Mouse (Mus musculus) heart, embryonic 14.5 days (tissue): Measurements from ENCODE around the gene Ascl4. TPM values are rescaled to one million over a fixed set of nuclear protein-coding genes. Genes with fewer than 3 reads are reported as not detected.

Experiments
- ATAC-seq: fragments of 200-750 bp; cut with Nextera tagmentation; 2 replicates; pipeline ENCODE4 v1.8.0; 2017; ENCODE audit warnings: low read depth, moderate TSS enrichment; ENCODE audit not compliant: insufficient number of reproducible peaks, insufficient read depth, low FRiP score
- H3K27ac ChIP-seq, 2 experiments: fragments of 200-500 bp in 1 of 2; fragments of 300-500 bp in 1 of 2; sonication (generic) in 1 of 2; replicated peaks in 1 of 2; 2 replicates each; pipeline ENCODE4 v1.5.1; 2012 to 2014; ENCODE audit warnings: low read depth in 2 of 2, low read length in 2 of 2, control low read depth in 1 of 2, mild to moderate bottlenecking in 1 of 2, mixed read lengths in 1 of 2; ENCODE audit not compliant: control insufficient read depth in 1 of 2, insufficient read depth in 1 of 2
- H3K27me3 ChIP-seq: fragments of 300-500 bp; sonication (generic); 2 replicates; pipeline ENCODE4 v1.6.1; 2014; ENCODE audit warnings: mild to moderate bottlenecking, low read length, control low read depth; ENCODE audit not compliant: control insufficient read depth, insufficient read depth
- H3K36me3 ChIP-seq: fragments of 300-500 bp; sonication (generic); 2 replicates; pipeline ENCODE4 v1.6.1; 2014; ENCODE audit warnings: mild to moderate bottlenecking, control low read depth, low read length, mixed read lengths; ENCODE audit not compliant: control insufficient read depth, insufficient read depth
- H3K4me1 ChIP-seq, 2 experiments: fragments of 200-500 bp in 1 of 2; fragments of 300-500 bp in 1 of 2; sonication (generic) in 1 of 2; 2 replicates each; pipeline ENCODE4 v1.6.1; 2012 to 2014; ENCODE audit warnings: low read length in 2 of 2, control low read depth in 1 of 2, mixed read lengths in 1 of 2; ENCODE audit not compliant: control insufficient read depth in 2 of 2, insufficient read depth in 2 of 2
- H3K4me2 ChIP-seq: fragments of 300-500 bp; sonication (generic); 2 replicates; pipeline ENCODE4 v1.6.1; 2014; ENCODE audit warnings: mild to moderate bottlenecking, low read length
- H3K4me3 ChIP-seq, 2 experiments: fragments of 200-500 bp in 1 of 2; fragments of 300-500 bp in 1 of 2; sonication (generic) in 1 of 2; 2 replicates each; pipeline ENCODE4 v1.5.1; 2012 to 2014; ENCODE audit warnings: low read length in 2 of 2, mild to moderate bottlenecking in 2 of 2, control low read depth in 1 of 2, low read depth in 1 of 2, moderate library complexity in 1 of 2; ENCODE audit not compliant: control insufficient read depth in 1 of 2, insufficient read depth in 1 of 2
- H3K9ac ChIP-seq: fragments of 300-500 bp; sonication (generic); 2 replicates; pipeline ENCODE4 v1.6.1; 2014; ENCODE audit warnings: mild to moderate bottlenecking, low read length
- H3K9me3 ChIP-seq: fragments of 300-500 bp; sonication (generic); 2 replicates; pipeline ENCODE4 v1.6.1; 2016; ENCODE audit warnings: low read length, control low read depth; ENCODE audit not compliant: control insufficient read depth
- WGBS: fragments of 180-500 bp; shearing (Covaris S2); extraction: QIAGEN DNeasy Blood & Tissue Kit; methylation state at CpG from one replicate; pipeline ENCODE4 v1.1.7; 2014; 5-methylcytosine and 5-hydroxymethylcytosine counted together
- polyA plus RNA-seq: library from polyadenylated mRNA; unstranded; fragments of >200 nt; fragmentation: Nextera tagmentation; extraction: Ambion mirVana; gene quantifications from 2 replicates; pipeline ENCODE4 v1.2.1, GENCODE M21; 2014

Ascl4 gene
- polyA plus RNA-seq, 1 experiment from 2014 or later = not detected

DNA sequence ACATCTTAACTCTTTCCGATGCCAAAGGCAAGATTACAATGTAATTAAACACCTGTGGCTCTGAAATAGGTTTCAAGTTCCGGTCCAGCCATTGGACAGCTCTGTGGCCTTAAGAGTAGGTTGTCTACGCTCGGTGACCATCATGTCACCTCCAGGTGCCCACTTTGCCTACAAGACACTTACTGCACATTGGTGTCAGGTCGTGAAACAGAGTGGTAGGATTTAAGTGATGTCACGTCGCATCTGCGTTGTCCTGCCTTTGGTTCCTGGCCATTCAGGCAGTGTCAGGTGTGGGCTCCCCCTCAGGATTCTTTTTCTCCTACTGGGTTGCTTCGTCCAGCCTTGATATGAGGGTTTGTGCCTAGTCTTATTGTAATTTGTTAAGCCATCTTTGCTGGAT, 44.3 kb downstream of the Ascl4 start:
- no peaks in the 10 kb centered on the region; a peak in 1 of 4 replicates for H3K4me1 ChIP-seq
- 85% methylated on average over 9 of the region's 9 CpGs for WGBS
- H3K4me3 ChIP-seq = no peak overlapping the region
- H3K9me3 ChIP-seq = 0 out of 2 replicates have a peak, but pooled peaks cover 4% of the 10 kb centered on the region
- H3K9ac ChIP-seq = no peak overlapping the region
- no peaks in the 10 kb centered on the region for H3K27me3 ChIP-seq
- H3K36me3 ChIP-seq = no peaks in the 10 kb centered on the region
- no peak overlapping the region for H3K27ac ChIP-seq
- no peak for ATAC-seq
- no peak overlapping the region for H3K4me2 ChIP-seq

- Histone ChIP-seq H3K27ac (no peak overlapping the region), H3K4me3 (no peak overlapping the region), H3K4me2 (no peak overlapping the region), H3K36me3 (no peaks in the 10 kb centered on the region), H3K9me3 (0 out of 2 replicates have a peak, but pooled peaks cover 4% of the 10 kb centered on the region), H3K4me1 (no peaks in the 10 kb centered on the region; a peak in 1 of 4 replicates), H3K27me3 (no peaks in the 10 kb centered on the region), H3K9ac (no peak overlapping the region)
- WGBS = 65% methylated on average over 4 of the region's 4 CpGs
- no peak for ATAC-seq
These were observed 45.4 kb downstream of the Ascl4 start for GRCm38 (mm10) chr10:85972915-85973314.

GRCm38 (mm10) chr10:85989412-85990115, 62.1 kb downstream of the Ascl4 start:
- Histone ChIP-seq H3K4me2 (no peak overlapping the region), H3K27ac (no peak overlapping the region), H3K9ac (no peak overlapping the region), H3K4me3 (no peak overlapping the region), H3K36me3 (no peaks in the 10 kb centered on the region), H3K4me1 (no peaks in the 10 kb centered on the region), H3K27me3 (no peaks in the 10 kb centered on the region), H3K9me3 (no peaks in the 10 kb centered on the region)
- WGBS = 68% methylated on average over 6 of the region's 6 CpGs
- ATAC-seq = no peak

GRCm38 (mm10) chr10:85992412-85992811, 64.9 kb downstream of the Ascl4 start:
- ATAC-seq = no peak
- no peaks in the 10 kb centered on the region for H3K27me3 ChIP-seq
- no peaks in the 10 kb centered on the region for H3K36me3 ChIP-seq
- no peak overlapping the region for H3K9ac ChIP-seq
- H3K27ac ChIP-seq = no peak overlapping the region
- no peak overlapping the region for H3K4me2 ChIP-seq
- no peaks in the 10 kb centered on the region for H3K9me3 ChIP-seq
- H3K4me3 ChIP-seq = no peak overlapping the region
- H3K4me1 ChIP-seq = no peaks in the 10 kb centered on the region
- WGBS = 78% methylated on average over 4 of the region's 4 CpGs

DNA sequence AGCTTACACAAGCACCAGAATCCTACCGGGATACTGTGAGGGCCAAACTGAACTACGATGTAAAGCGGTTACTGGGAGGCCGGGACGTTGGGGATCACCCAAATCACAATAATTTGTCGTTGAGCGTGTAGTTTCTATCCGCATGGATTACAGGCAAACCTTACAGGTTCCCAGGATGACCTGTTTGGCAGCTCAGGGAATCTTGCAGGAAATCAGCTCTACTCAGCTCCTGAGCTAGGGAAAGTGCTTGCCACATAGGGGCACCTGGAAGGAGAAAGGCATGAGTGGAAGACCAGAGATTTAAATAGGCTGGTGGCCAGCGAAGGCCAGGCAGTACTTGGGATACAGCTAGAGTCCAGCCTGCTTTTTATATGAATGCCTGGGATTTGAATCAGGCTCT, 66.4 kb downstream of the Ascl4 start:
- WGBS = 84% methylated on average over 9 of the region's 9 CpGs
- ATAC-seq = no peak

DNA sequence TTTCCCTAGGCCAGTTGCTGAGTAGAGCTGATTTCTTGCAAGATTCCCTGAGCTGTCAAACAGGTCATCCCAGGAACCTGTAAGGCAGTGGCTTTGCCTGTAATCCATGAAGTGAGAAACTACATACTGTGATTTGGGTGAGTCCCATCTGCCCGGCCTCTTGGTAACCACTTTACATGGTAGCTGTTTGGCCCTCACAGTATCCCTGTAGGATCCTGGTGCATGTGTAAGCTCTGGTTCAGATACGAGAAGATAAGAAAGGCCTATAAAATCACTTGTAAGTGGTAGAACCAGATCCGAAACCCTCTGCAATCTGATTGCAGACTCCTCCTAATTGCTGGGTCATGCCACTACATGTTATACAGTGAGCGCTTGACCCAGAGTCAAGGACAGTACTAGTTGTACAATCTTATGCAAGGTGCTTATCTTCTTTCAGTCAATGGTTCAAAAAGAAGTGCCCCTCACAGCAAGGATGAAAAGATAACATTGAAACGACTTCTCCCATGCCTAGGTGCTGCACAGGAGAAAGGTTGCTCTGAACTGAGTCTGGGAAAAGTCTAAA, 67.1 kb downstream of the Ascl4 start:
- Histone ChIP-seq H3K4me2 (no peak overlapping the region), H3K4me3 (no peak overlapping the region), H3K27ac (no peak overlapping the region), H3K36me3 (no peaks in the 10 kb centered on the region), H3K27me3 (no peaks in the 10 kb centered on the region), H3K9me3 (no peaks in the 10 kb centered on the region), H3K9ac (no peak overlapping the region), H3K4me1 (no peaks in the 10 kb centered on the region)
- WGBS = 70% methylated on average over 5 of the region's 5 CpGs
- ATAC-seq = no peak

More for the DNA sequence above, 66.4 kb downstream of the Ascl4 start:
- Histone ChIP-seq H3K9me3 (no peaks in the 10 kb centered on the region), H3K4me3 (no peak overlapping the region), H3K4me1 (no peaks in the 10 kb centered on the region), H3K9ac (no peak overlapping the region), H3K36me3 (no peaks in the 10 kb centered on the region), H3K27me3 (no peaks in the 10 kb centered on the region), H3K27ac (no peak overlapping the region), H3K4me2 (no peak overlapping the region)
